Mouse (Mus musculus): ENCODE results near the gene Cd244a. TPM values are rescaled to one million over a fixed set of nuclear protein-coding genes. Genes with fewer than 3 reads are reported as not detected.

Cd244a gene
- polyA plus RNA-seq, 1 experiment from 2014 or later = not detected

GRCm38 (mm10) chr1:171552230-171552629 lies 6.8 kb upstream of the Cd244a start:
- ChIA-PET CTCF (interaction anchor here (1.2 to 9.7 kb wide), 8 partner anchors 9 to 37 kb away, joined by 3 to 121 read pairs (median 5); no protein-coding TSS in a partner anchor), POLR2A (no interaction called here)
- DNase-seq (ENCODE audit: low read depth, low spot score) (no peak), ATAC-seq (no peak)
- TF ChIP-seq CTCF (IDR thresholded peaks at IDR 0.05) = no peak
- H3K27me3 ChIP-seq = no peaks in the 10 kb centered on the region
- in situ Hi-C loops (cut with MboI; ENCODE audit: low pct_unique_long_range_greater_than_20kb) = no loop called here

- DNase-seq (ENCODE audit: low read depth, low spot score) = no peak
- no peak for TF ChIP-seq CTCF (IDR thresholded peaks at IDR 0.05)
- CTCF ChIA-PET = interaction anchor here (1.2 to 9.7 kb wide), 3 partner anchors 12 to 26 kb away, joined by 3 to 121 read pairs (median 7); no protein-coding TSS in a partner anchor
- POLR2A ChIA-PET = no interaction called here
- in situ Hi-C loops (cut with MboI; ENCODE audit: low pct_unique_long_range_greater_than_20kb) = no loop called here
- ATAC-seq = no peak
- H3K27me3 ChIP-seq = no peaks in the 10 kb centered on the region
Measured at GRCm38 (mm10) chr1:171553359-171554341, 5.3 kb upstream of the Cd244a start.

GRCm38 (mm10) chr1:171556366-171556765 lies 2.6 kb upstream of the Cd244a start:
- CTCF ChIA-PET = interaction anchor here (0.9 to 9.7 kb wide), 8 partner anchors 10 to 30 kb away, joined by 3 to 121 read pairs (median 4); no protein-coding TSS in a partner anchor
- no peak for DNase-seq (ENCODE audit: low read depth, low spot score)
- TF ChIP-seq CTCF (IDR thresholded peaks at IDR 0.05) = no peak

GRCm38 (mm10) chr1:171558407-171558806 lies 586 bp upstream of the Cd244a start:
- CTCF ChIA-PET = interaction anchor here (0.6 to 9.7 kb wide), 4 partner anchors 7 to 31 kb away, joined by 3 to 121 read pairs (median 4); no protein-coding TSS in a partner anchor
- in situ Hi-C loops (cut with MboI; ENCODE audit: low pct_unique_long_range_greater_than_20kb) = no loop called here
- ATAC-seq (no peak), DNase-seq (ENCODE audit: low read depth, low spot score) (no peak)
- no peaks in the 10 kb centered on the region for H3K27me3 ChIP-seq
- TF ChIP-seq CTCF (IDR thresholded peaks at IDR 0.05) = no peak
- POLR2A ChIA-PET = no interaction called here

More at GRCm38 (mm10) chr1:171556366-171556765, 2.6 kb upstream of the Cd244a start:
- in situ Hi-C loops (cut with MboI; ENCODE audit: low pct_unique_long_range_greater_than_20kb) = no loop called here
- ATAC-seq = no peak
- no peaks in the 10 kb centered on the region for H3K27me3 ChIP-seq
- POLR2A ChIA-PET = no interaction called here

- no peak for DNase-seq (ENCODE audit: low read depth, low spot score)
- CTCF ChIA-PET = interaction anchor here (1.6 kb wide), 1 partner anchor 20 kb away, joined by 4 read pairs; no protein-coding TSS in a partner anchor
- POLR2A ChIA-PET = no interaction called here
- no peak for TF ChIP-seq CTCF (IDR thresholded peaks at IDR 0.05)
- in situ Hi-C loops (cut with MboI; ENCODE audit: low pct_unique_long_range_greater_than_20kb) = no loop called here
- H3K27me3 ChIP-seq = no peaks in the 10 kb centered on the region
- no peak for ATAC-seq
Measured at GRCm38 (mm10) chr1:171560262-171560661, 1.3 kb downstream of the Cd244a start.

GRCm38 (mm10) chr1:171561200-171561599 lies 2.2 kb downstream of the Cd244a start:
- TF ChIP-seq CTCF (IDR thresholded peaks at IDR 0.05) = no peak
- no peaks in the 10 kb centered on the region for H3K27me3 ChIP-seq
- in situ Hi-C loops (cut with MboI; ENCODE audit: low pct_unique_long_range_greater_than_20kb) = no loop called here

GRCm38 (mm10) chr1:171561639-171562225 lies 2.7 kb downstream of the Cd244a start:
- CTCF ChIA-PET = interaction anchor here (0.8 to 8.8 kb wide), 7 partner anchors 8 to 59 kb away, joined by 3 to 121 read pairs (median 4); partner anchors contain the start of gene Alyref2
- no peak for TF ChIP-seq CTCF (IDR thresholded peaks at IDR 0.05)
- DNase-seq (ENCODE audit: low read depth, low spot score) (no peak), ATAC-seq (no peak)
- POLR2A ChIA-PET = interaction anchor here (0.6 kb wide), 2 partner anchors 32 to 37 kb away, joined by 3 read pairs; no protein-coding TSS in a partner anchor
- no peaks in the 10 kb centered on the region for H3K27me3 ChIP-seq
- in situ Hi-C loops (cut with MboI; ENCODE audit: low pct_unique_long_range_greater_than_20kb) = no loop called here

More at GRCm38 (mm10) chr1:171561200-171561599, 2.2 kb downstream of the Cd244a start:
- no peak for ATAC-seq
- ChIA-PET CTCF (interaction anchor here (0.8 to 3.0 kb wide), 4 partner anchors 8 to 21 kb away, joined by 3 to 11 read pairs (median 4); no protein-coding TSS in a partner anchor), POLR2A (interaction anchor here (0.6 kb wide), 2 partner anchors 31 to 38 kb away, joined by 3 read pairs; no protein-coding TSS in a partner anchor)
- no peak for DNase-seq (ENCODE audit: low read depth, low spot score)

- ATAC-seq = no peak
- DNase-seq (ENCODE audit: low read depth, low spot score) = no peak
- no peak for TF ChIP-seq CTCF (IDR thresholded peaks at IDR 0.05)
- no peaks in the 10 kb centered on the region for H3K27me3 ChIP-seq
- POLR2A ChIA-PET = no interaction called here
- in situ Hi-C loops (cut with MboI; ENCODE audit: low pct_unique_long_range_greater_than_20kb) = no loop called here
- CTCF ChIA-PET = interaction anchor here (1.1 to 8.8 kb wide), 7 partner anchors 9 to 60 kb away, joined by 3 to 121 read pairs (median 9); partner anchors contain the start of gene Alyref2
Measured at GRCm38 (mm10) chr1:171563042-171563441, 4.0 kb downstream of the Cd244a start.

- ChIA-PET POLR2A (interaction anchor here (1.1 kb wide), 1 partner anchor 11 kb away, joined by 3 read pairs; no protein-coding TSS in a partner anchor), CTCF (interaction anchor here (0.7 to 8.8 kb wide), 12 partner anchors 10 to 614 kb away, joined by 3 to 121 read pairs (median 11); partner anchors contain the start of gene Itln1)
- DNase-seq (ENCODE audit: low read depth, low spot score) = no peak
- in situ Hi-C loops (cut with MboI; ENCODE audit: low pct_unique_long_range_greater_than_20kb) = no loop called here
- peak; percentile 54 for TF ChIP-seq CTCF (IDR thresholded peaks at IDR 0.05)
- ATAC-seq = no peak
- H3K27me3 ChIP-seq = no peaks in the 10 kb centered on the region
Measured at GRCm38 (mm10) chr1:171564247-171564646, 5.3 kb downstream of the Cd244a start.

- CTCF ChIA-PET = interaction anchor here (1.0 to 8.8 kb wide), 10 partner anchors 10 to 51 kb away, joined by 3 to 121 read pairs (median 15); partner anchors contain the start of gene Itln1
- ATAC-seq (no peak), DNase-seq (ENCODE audit: low read depth, low spot score) (no peak)
- H3K27me3 ChIP-seq = no peaks in the 10 kb centered on the region
- in situ Hi-C loops (cut with MboI; ENCODE audit: low pct_unique_long_range_greater_than_20kb) = loop anchor here (5.0 kb wide), 1 partner anchor 39 kb away; no protein-coding TSS in a partner anchor
- TF ChIP-seq CTCF (IDR thresholded peaks at IDR 0.05) = no peak
- POLR2A ChIA-PET = interaction anchor here (0.9 kb wide), 1 partner anchor 418 kb away, joined by 3 read pairs; no protein-coding TSS in a partner anchor
Measured at GRCm38 (mm10) chr1:171565888-171566287, 6.9 kb downstream of the Cd244a start.

Measured in Patski (cell line).